Mouse (Mus musculus) kidney, postnatal 10 days (tissue): ENCODE results near the gene Emcn.

ENCODE experiments used
- DNase-seq: peaks from one replicate; pipeline ENCODE4 v3.0.0; 2021; ENCODE audit warnings: mixed read lengths

The Emcn gene

GRCm38 (mm10) chr3:137340938-137341337 is at the start of gene Emcn:
Emcn (plus strand) TSS chr3:137341067.
- peak; percentile 60 for DNase-seq

GRCm38 (mm10) chr3:137293174-137293591 is 47.7 kb upstream of the Emcn start:
- peak; percentile 28 for DNase-seq

DNA sequence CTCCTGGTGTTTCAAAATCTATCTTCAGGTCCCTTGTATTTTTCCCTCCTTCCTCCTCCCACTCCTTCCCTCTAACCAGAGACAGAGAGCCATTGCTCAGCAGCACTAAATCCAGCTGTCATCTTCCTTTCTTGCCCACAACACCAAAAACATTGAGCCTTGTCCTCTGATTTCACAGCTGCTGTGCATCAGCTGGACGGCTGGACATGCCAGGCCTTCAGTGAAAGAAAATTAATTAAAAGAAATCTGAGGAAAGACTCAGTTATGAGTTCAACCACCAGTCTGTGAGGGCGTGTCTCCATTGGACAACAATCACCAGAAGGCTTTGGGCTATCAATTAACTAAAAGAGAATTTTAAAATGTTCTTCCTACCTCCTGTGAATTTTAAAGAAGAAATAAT is 42.6 kb upstream of the Emcn start:
- DNase-seq, result no peak

- no peak for DNase-seq
Measured at GRCm38 (mm10) chr3:137300210-137300609, 40.7 kb upstream of the Emcn start.

DNA sequence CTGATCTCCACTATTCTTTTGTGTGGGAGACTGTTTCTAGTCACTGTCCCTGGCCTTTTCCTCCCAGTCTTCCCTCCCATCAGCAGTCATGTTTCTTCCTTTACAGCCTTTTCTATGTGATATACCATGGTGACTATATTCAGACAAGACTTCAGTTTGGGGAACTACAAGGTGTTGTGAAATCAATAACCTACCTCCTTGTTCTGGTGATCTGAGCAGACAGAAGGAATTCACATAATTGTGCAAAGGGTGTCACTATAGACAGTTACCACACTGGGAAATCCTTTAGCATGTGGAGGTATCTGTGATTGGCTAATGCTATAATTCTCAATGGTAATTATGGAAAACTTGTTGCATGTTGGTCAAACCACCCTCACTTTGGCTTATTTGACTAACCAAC is 39.7 kb upstream of the Emcn start:
- no peak for DNase-seq

- no peak for DNase-seq
Measured at GRCm38 (mm10) chr3:137302804-137303203, 38.1 kb upstream of the Emcn start.

DNA sequence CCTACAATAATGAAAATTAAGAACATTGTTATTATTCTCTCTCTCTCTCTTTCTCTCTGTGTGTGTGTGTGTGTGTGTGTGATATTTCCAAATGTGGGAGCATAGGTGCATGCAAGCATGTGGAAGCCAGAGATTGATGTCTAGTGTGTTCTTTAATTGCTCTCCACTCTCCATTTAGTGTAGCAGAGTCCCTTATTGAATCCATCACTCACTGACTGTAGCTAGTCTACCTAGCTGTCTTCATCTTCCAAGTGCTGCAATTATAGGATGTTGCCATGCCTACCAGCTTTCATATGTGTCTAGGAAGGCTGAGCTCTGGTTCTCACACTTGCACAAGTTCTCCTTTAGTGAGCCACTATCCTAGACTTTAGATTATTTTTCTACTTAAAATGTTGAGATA is 30.9 kb upstream of the Emcn start:
- no peak for DNase-seq

- DNase-seq, result no peak
Measured at GRCm38 (mm10) chr3:137312540-137312939, 28.3 kb upstream of the Emcn start.

DNA sequence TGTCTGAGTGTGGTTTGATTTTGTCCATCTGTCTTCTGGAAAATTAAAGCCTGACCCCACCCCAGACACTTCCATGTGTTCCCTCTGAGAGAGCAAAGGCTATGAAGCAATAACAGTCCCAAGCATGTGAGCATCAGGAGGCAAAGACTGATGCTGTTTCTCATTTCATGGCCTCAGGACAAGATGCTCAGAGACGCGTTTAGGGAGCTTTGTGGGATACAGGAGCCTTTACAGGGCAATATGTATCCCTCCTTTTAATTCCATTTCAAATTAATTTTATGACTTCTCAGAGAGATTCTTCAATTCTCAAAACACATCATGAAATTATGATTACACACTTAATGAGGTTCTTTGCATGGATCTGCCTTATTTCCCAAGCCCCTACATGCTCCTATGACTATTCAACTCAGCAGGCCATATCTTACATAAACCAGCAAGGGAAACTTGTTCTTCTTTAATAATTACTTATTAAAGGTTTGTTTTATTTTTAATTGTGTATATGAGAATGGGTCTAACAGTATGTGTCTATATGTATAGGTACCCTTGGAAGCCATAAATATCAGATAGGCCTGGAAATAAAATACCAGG is 27.0 kb upstream of the Emcn start:
- DNase-seq, result no peak

DNA sequence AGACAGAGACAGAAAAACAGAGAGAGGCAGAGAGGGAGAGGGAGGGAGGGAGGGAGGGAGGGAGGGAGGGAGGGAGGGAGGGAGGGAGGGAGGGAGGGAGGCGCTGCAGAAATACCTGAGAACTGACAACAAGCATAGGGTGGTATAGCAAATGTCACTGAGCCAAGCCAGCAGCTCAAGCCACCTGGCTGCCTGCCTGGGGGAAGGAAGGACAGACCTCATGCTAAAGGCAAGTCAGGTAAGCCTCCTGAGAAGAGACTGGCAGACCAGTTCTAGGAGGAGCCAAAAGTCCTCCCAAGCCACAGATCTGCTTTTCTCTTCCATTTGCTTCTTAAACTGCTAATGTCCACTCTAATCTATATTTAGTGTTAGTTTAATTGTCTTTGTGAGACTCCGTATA is 22.5 kb upstream of the Emcn start:
- no peak for DNase-seq

GRCm38 (mm10) chr3:137319950-137320349 is 20.9 kb upstream of the Emcn start:
- no peak for DNase-seq

DNA sequence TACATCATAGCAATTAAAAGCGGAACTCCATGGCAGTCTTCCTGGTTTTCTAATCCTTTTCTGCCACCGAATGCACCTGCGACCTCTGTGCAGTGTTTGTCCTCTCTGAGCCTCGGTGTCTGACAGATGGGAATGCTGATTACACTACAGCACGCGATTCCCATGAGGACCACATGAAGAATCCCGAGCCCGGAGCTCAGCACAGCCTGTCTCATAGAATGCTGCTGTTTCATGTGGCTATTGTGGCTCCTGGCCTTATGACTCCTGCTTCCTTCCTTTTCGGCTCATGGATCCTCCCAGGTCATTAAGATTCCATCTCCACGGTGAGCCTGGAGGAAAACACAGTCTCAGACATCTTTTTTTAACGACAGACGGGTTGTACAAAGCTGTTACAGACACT is 18.6 kb upstream of the Emcn start:
- peak; percentile 55 for DNase-seq

GRCm38 (mm10) chr3:137329898-137330297 is 11.0 kb upstream of the Emcn start:
- no peak for DNase-seq

- DNase-seq, result no peak
Measured at GRCm38 (mm10) chr3:137330950-137331349, 9.9 kb upstream of the Emcn start.

GRCm38 (mm10) chr3:137332531-137332930 is 8.3 kb upstream of the Emcn start:
- DNase-seq, result no peak

- no peak for DNase-seq
Measured at GRCm38 (mm10) chr3:137335957-137336356, 4.9 kb upstream of the Emcn start.

DNA sequence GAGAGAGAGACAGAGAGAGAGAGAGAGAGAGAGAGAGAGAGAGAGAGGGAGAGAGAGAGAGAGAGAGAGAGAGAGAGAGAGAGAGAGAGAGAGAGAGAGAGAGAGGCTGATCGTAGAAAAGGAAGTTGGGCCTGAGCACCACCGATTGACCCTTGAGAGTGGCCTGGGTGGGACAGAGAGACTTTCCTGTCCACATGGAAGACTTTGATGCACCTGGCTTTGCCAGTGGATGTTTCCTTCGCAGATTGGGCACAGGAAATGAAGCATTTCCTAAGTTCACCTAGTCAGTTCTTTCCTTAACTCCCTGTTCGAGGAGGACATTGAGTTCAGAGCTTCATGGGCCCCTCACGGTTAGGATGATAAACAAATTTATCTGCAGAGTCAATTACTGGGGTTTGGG is 2.6 kb downstream of the Emcn start:
- DNase-seq, result peak; percentile 28

GRCm38 (mm10) chr3:137351882-137352281 is 11.0 kb downstream of the Emcn start:
- DNase-seq, result no peak

- no peak for DNase-seq
Measured at GRCm38 (mm10) chr3:137356697-137357096, 15.8 kb downstream of the Emcn start.

- no peak for DNase-seq
Measured at GRCm38 (mm10) chr3:137367123-137367825, 26.4 kb downstream of the Emcn start.

- no peak for DNase-seq
Measured at GRCm38 (mm10) chr3:137367826-137368325, 27.0 kb downstream of the Emcn start.

DNA sequence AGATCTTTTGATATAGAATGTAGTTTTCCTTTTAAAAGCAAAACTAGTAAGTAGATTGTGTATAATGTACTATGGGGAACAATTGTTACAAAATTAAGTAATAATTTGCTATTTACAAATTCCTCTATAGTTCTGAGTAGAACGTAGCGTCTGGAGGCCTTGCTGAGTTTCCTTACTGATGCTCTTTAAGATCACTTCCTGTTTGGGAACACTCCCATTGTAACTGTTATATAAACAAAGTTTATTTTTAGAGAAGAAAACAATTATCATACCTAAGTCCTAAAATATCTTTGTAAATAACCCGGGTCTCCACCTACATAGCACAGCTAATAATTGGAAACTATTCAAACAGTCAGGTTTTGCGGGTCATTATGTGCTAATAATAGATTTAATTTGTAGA is 32.0 kb downstream of the Emcn start:
- no peak for DNase-seq

GRCm38 (mm10) chr3:137382311-137382710 is 41.4 kb downstream of the Emcn start:
- DNase-seq, result no peak

- peak; percentile 21 for DNase-seq
Measured at GRCm38 (mm10) chr3:137395588-137395987, 54.7 kb downstream of the Emcn start.
